Mouse (Mus musculus) retina, postnatal 7 days (tissue): ENCODE measurements around the gene Rab1a.

Source experiments
- DNase-seq: peaks from one replicate; pipeline ENCODE4 v3.0.0-alpha.2; 2012; ENCODE audit warnings: low read depth, low spot score

Gene Rab1a

DNA sequence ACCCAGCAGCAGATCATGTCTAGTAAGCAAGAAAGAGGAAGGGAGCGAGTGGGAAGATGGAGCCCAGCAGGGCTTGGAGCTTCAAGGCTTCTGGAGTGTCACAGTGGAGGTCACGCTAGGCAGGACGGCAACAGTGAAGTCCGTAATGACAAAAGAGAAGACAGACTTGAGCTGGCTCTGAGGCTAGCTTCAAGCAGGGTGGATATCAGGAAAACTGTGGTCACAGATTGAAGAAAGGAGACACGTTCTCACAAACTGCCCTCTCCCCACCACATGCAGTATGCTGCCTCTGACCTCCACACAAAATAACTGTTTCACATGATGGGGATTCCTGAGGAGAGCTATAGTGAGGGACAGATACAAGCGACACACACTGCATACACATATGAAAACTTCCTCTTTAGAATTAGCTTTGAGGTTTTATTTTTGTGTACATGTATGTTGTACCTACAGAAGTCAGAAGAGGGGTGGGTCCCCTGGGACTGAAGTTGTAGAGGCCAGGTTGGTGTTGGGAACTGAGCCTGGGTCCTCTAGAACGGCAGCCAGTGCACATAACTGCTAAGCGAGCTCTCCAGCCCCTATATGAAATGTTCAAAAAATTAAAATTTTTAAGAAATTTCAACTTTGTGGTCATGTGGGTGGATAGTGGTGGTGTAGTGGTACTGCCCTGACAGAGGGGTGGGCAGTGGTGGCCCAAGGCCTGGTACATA, 46.1 kb downstream of the Rab1a start:
- no peak for DNase-seq

- no peak for DNase-seq
Observed at GRCm38 (mm10) chr11:20248277-20248676, 47.0 kb downstream of the Rab1a start.

- no peak for DNase-seq
Observed at GRCm38 (mm10) chr11:20248840-20249239, 47.6 kb downstream of the Rab1a start.

- peak; percentile 87 for DNase-seq
Observed at GRCm38 (mm10) chr11:20249296-20250110, 48.3 kb downstream of the Rab1a start, which contains the start of gene Cep68. Cep68 (minus strand) TSS chr11:20249429.

DNA sequence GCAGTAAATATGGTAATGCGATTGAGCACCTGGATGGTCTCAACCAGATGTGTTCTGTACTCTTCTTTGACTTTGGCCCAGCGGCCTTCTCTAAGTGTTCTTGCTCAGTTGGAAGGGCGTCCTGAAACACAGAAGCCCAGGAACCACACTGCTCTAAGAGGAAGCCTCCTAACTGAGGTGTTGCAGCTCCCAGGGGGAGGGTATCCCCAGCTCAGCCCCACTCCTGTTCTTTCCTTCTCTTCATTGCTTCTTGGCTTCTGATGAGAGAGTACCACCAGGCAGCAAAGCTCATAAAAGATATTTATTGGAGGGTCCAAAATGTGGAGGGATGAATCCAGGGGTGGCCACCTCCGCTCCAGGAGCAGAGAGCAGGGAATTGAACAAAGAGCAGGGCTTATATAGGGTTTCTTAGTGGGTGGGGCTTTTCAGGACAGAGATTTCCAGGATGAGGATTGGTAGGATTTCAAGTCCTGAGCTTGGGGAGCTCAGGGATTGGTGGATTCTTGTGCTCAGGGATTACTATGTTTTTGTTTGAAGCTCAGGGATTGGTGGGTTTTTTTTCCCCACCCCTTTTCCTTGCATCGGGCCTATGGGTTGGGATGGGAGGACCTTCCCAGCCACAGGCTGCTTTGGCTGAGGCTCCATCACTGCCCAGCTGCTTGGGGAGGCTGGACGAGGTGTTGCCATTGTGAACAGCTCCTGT, 49.4 kb downstream of the Rab1a start:
- no peak for DNase-seq

DNA sequence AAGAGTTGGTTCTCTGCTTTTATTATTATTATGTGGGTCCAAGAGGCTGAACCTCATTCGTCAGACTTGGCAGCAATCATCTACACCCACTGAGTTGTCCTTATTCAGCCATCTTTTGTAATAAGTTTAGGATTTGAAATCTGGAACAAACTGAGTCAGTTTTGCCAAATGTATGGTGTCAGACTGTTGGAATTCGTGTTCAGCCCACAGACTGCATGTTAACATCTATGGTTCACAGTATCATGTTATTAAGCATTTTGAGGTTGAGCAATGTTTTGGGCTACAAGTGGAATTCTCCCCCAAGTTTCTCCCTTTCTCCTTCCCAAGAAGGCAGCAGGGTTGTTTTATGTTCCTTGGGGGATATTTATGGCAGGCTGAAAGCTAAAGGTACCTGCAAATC, 51.9 kb downstream of the Rab1a start:
- no peak for DNase-seq

- DNase-seq: no peak
Observed at GRCm38 (mm10) chr11:20254791-20255190, 53.6 kb downstream of the Rab1a start.

DNA sequence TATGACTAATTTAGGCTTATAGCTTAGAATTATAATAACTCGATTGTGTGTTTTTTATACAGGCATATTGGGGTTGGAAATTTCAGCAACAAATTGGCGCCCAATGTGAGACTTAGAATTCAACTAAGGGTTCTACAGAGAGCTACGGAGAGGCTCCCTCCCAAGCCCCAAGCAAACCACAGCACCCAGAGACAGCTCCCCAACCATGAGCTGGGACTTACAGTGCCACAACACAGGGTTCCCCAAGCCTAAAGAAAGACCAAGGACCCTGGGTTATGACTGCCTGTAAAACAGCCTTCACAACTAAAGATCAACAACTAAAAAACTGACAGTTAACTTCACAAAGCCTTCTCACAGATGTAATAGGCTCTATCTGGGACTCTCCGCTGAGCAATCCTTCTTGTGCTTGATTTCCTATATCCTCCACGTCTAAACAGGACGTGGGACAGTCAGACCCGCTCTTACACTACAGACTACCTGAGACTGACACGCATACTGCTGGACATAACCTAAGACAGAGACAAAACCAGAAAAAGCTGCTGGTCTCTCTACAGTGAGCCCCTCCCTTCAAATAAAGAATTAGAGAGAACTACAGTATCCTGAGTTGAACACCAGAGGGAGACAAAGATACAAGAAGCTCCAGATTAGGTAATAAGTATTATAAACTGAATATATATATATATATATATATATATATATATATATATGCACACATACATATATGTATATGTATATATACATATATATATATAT, 61.6 kb downstream of the Rab1a start:
- DNase-seq: no peak

GRCm38 (mm10) chr11:20269885-20270284, 68.7 kb downstream of the Rab1a start:
- DNase-seq: no peak

DNA sequence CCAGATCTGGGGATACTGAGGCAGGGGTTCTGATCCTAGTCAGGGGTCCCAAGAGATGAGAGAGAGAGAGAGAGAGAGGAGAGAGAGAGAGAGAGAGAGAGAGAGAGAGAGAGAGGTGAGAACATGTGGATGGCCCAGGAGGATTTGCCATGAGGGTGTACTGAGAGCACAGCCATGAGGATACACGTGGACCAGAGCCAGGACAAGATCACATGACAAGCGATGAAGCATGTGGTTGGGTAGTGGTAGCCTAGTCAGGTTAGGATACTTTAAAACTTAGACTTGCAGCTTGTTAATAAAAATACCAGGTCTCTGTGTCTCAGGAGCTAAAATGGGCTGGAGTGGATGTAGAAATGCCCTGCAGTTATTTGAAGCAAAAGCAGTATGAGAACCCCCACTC, 74.7 kb downstream of the Rab1a start:
- no peak for DNase-seq
